Mouse (Mus musculus) CH12.LX (cell line): Measurements from ENCODE around the gene Fli1.

Source experiments
- CHD1 ChIP-seq: IDR thresholded peaks from 2 replicates; pipeline ENCODE4 v1.6.1; 2012; ENCODE audit warnings: low read depth, low read length, improper control_type of control experiment, inconsistent platforms
- CHD2 ChIP-seq: IDR thresholded peaks from 2 replicates; pipeline ENCODE4 v1.6.1; 2011; ENCODE audit warnings: low read length, improper control_type of control experiment
- CTCF ChIP-seq, 2 experiments: IDR thresholded peaks in 1 of 2; conservative IDR thresholded peaks in 1 of 2; 2 replicates each; pipeline ENCODE4 v1.5.1; 2011 to 2012; ENCODE audit warnings: low read depth in 2 of 2, low read length in 2 of 2, improper control_type of control experiment in 1 of 2, inconsistent platforms in 1 of 2, mild to moderate bottlenecking in 1 of 2, moderate library complexity in 1 of 2
- HCFC1 ChIP-seq: IDR thresholded peaks from 2 replicates; pipeline ENCODE4 v1.6.1; 2012; ENCODE audit warnings: low read depth, mild to moderate bottlenecking, inconsistent platforms, low read length, improper control_type of control experiment
- IRF4 ChIP-seq: IDR thresholded peaks from 2 replicates; pipeline ENCODE4 v1.6.1; 2014; ENCODE audit warnings: low read depth, mild to moderate bottlenecking, inconsistent platforms, low read length, improper control_type of control experiment
- POLR2AphosphoS2 ChIP-seq: IDR thresholded peaks from 2 replicates; pipeline ENCODE4 v1.6.1; 2011; ENCODE audit warnings: low read depth, low read length, improper control_type of control experiment
- RCOR1 ChIP-seq: conservative IDR thresholded peaks from 2 replicates; pipeline ENCODE4 v1.6.1; 2012; ENCODE audit warnings: low read depth, mild to moderate bottlenecking, inconsistent platforms, low read length, improper control_type of control experiment
- TBP ChIP-seq: conservative IDR thresholded peaks from 2 replicates; pipeline ENCODE4 v1.6.1; 2011; ENCODE audit warnings: low read depth, low read length, improper control_type of control experiment
- UBTF ChIP-seq: IDR thresholded peaks from 2 replicates; pipeline ENCODE4 v1.6.1; 2012; ENCODE audit warnings: low read depth, mild to moderate bottlenecking, inconsistent platforms, low read length, improper control_type of control experiment, moderate library complexity

- TF ChIP-seq HCFC1 (no peak), POLR2AphosphoS2 (no peak), TBP (no peak), CTCF (conservative IDR thresholded peaks at IDR 0.05 in 1 of 2, IDR thresholded peaks at IDR 0.05 in 1 of 2; ENCODE audit: low read depth in 2 of 2, low read length in 2 of 2) (no peak), IRF4 (no peak), CHD1 (no peak), CHD2 (no peak), RCOR1 (no peak), UBTF (no peak)
Observed at GRCm38 (mm10) chr9:32434241-32435213, 108.1 kb downstream of the Fli1 start.
